Mouse (Mus musculus): ENCODE measurements around the gene Gm11011. TPM values are rescaled to one million over a fixed set of nuclear protein-coding genes. Genes with fewer than 3 reads are reported as not detected.
"Not testable (repeated sequence)": the region's sequence is repeated elsewhere in the genome, so short reads cannot be mapped to it uniquely, and the experiment has no call there.

The Gm11011 gene
- not detected in 2 replicates for polyA plus RNA-seq (2015; fragmentation: Nextera tagmentation; extraction: Ambion mirVana)

GRCm38 (mm10) chr2:169587645-169588044, at the start of gene Gm11011:
Gene Gm11011, minus strand, starts transcription at chr2:169587745.
- ATAC-seq (replicated peaks); H3K9me3 ChIP-seq: not testable (repeated sequence)

GRCm38 (mm10) chr2:169636414-169636813, 48.9 kb upstream of the Gm11011 start:
- no peak for ATAC-seq (replicated peaks)
- H3K27ac ChIP-seq, result no peak overlapping the region
- peaks cover 35% of the 10 kb centered on the region for H3K4me1 ChIP-seq
- 65% methylated on average over 4 of the region's 4 CpGs for WGBS
- H3K4me3 ChIP-seq, result peak overlapping the region; percentile 9; the same call in 1 of the 2 replicates
- no peak overlapping the region for H3K9ac ChIP-seq
- no peaks in the 10 kb centered on the region for H3K27me3 ChIP-seq (replicated peaks)
- H3K4me2 ChIP-seq, result peak overlapping the region; percentile 34
- H3K9me3 ChIP-seq, result no peaks in the 10 kb centered on the region
- no peaks in the 10 kb centered on the region for H3K36me3 ChIP-seq (replicated peaks)

More at GRCm38 (mm10) chr2:169587645-169588044, at the start of gene Gm11011:
- peaks cover 18% of the 10 kb centered on the region for H3K4me1 ChIP-seq
- H3K4me2 ChIP-seq; H3K9ac ChIP-seq; H3K27ac ChIP-seq; H3K4me3 ChIP-seq; H3K36me3 ChIP-seq (replicated peaks); H3K27me3 ChIP-seq (replicated peaks): not testable (repeated sequence)

GRCm38 (mm10) chr2:169635428-169635827, 47.9 kb upstream of the Gm11011 start:
- WGBS, result 48% methylated on average over 7 of the region's 7 CpGs
- Histone ChIP-seq H3K4me1 (peaks cover 33% of the 10 kb centered on the region), H3K36me3 (replicated peaks) (no peaks in the 10 kb centered on the region), H3K4me3 (peak overlapping the region; percentile 68), H3K9ac (0 out of 2 replicates have a peak overlapping the region, but pooled peaks have one; percentile 8), H3K4me2 (peak overlapping the region; percentile 97), H3K27me3 (replicated peaks) (no peaks in the 10 kb centered on the region), H3K27ac (0 out of 2 replicates have a peak overlapping the region, but pooled peaks have one; percentile 6), H3K9me3 (no peaks in the 10 kb centered on the region)
- no peak for ATAC-seq (replicated peaks)

- peak overlapping the region; percentile 67 for H3K9ac ChIP-seq
- no peak for ATAC-seq (replicated peaks)
- H3K9me3 ChIP-seq, result no peaks in the 10 kb centered on the region
- peaks cover 33% of the 10 kb centered on the region for H3K4me1 ChIP-seq
- H3K27me3 ChIP-seq (replicated peaks), result no peaks in the 10 kb centered on the region
- H3K4me2 ChIP-seq, result peak overlapping the region; percentile 97
- H3K36me3 ChIP-seq (replicated peaks), result no peaks in the 10 kb centered on the region
- no peak overlapping the region for H3K27ac ChIP-seq
- peak overlapping the region; percentile 68 for H3K4me3 ChIP-seq
- WGBS, result 49% methylated on average over 17 of the region's 17 CpGs
Measured at GRCm38 (mm10) chr2:169634619-169635382, 47.3 kb upstream of the Gm11011 start.

GRCm38 (mm10) chr2:169633491-169634289, 46.1 kb upstream of the Gm11011 start:
- H3K36me3 ChIP-seq (replicated peaks), result no peaks in the 10 kb centered on the region
- ATAC-seq (replicated peaks), result peak; percentile 46
- H3K4me3 ChIP-seq, result peak overlapping the region; percentile 68
- H3K27me3 ChIP-seq (replicated peaks), result no peaks in the 10 kb centered on the region
- peaks cover 33% of the 10 kb centered on the region for H3K4me1 ChIP-seq
- under 1% methylated on average over 35 of the region's 38 CpGs for WGBS
- H3K4me2 ChIP-seq, result peak overlapping the region; percentile 97
- H3K9me3 ChIP-seq, result no peaks in the 10 kb centered on the region
- peak overlapping the region; percentile 67 for H3K9ac ChIP-seq
- H3K27ac ChIP-seq, result peak overlapping the region; percentile 75

GRCm38 (mm10) chr2:169632338-169633151, 45.0 kb upstream of the Gm11011 start, which contains the start of gene Tshz2:
Gene Tshz2, plus strand, starts transcription at chr2:169633013.
- H3K4me3 ChIP-seq, result peak within 1 kb of the TSS; percentile 68
- peaks cover 29% of the 10 kb centered on the region for H3K4me1 ChIP-seq
- H3K4me2 ChIP-seq, result peak within 1 kb of the TSS; percentile 97
- peak within 1 kb of the TSS; percentile 75 for H3K27ac ChIP-seq
- H3K36me3 ChIP-seq (replicated peaks), result no peaks in the 10 kb centered on the region
- no peaks in the 10 kb centered on the region for H3K9me3 ChIP-seq
- H3K9ac ChIP-seq, result peak within 1 kb of the TSS; percentile 67
- ATAC-seq (replicated peaks), result peak; percentile 79
- 2% methylated on average over 21 of the region's 22 CpGs for WGBS
- H3K27me3 ChIP-seq (replicated peaks), result no peaks in the 10 kb centered on the region

GRCm38 (mm10) chr2:169630070-169630469, 42.5 kb upstream of the Gm11011 start:
- Histone ChIP-seq H3K27me3 (replicated peaks) (no peaks in the 10 kb centered on the region), H3K4me2 (no peak overlapping the region), H3K4me3 (no peak overlapping the region), H3K36me3 (replicated peaks) (no peaks in the 10 kb centered on the region), H3K9ac (no peak overlapping the region), H3K4me1 (peaks cover 17% of the 10 kb centered on the region), H3K27ac (no peak overlapping the region), H3K9me3 (no peaks in the 10 kb centered on the region)
- ATAC-seq (replicated peaks), result no peak
- 82% methylated on average over 3 of the region's 3 CpGs for WGBS

GRCm38 (mm10) chr2:169621201-169621710, 33.7 kb upstream of the Gm11011 start:
- ATAC-seq (replicated peaks), result no peak; the same call in 1 of the 2 replicates

GRCm38 (mm10) chr2:169615998-169616397, 28.5 kb upstream of the Gm11011 start:
- Histone ChIP-seq H3K4me1 (peaks cover 8% of the 10 kb centered on the region), H3K27me3 (replicated peaks) (no peaks in the 10 kb centered on the region), H3K9me3 (no peaks in the 10 kb centered on the region), H3K9ac (no peak overlapping the region), H3K36me3 (replicated peaks) (no peaks in the 10 kb centered on the region), H3K4me3 (no peak overlapping the region), H3K27ac (no peak overlapping the region), H3K4me2 (no peak overlapping the region)
- no peak for ATAC-seq (replicated peaks)
- 72% methylated on average over 6 of the region's 6 CpGs for WGBS

More at GRCm38 (mm10) chr2:169621201-169621710, 33.7 kb upstream of the Gm11011 start:
- Histone ChIP-seq H3K4me1 (peaks cover 9% of the 10 kb centered on the region), H3K27me3 (replicated peaks) (no peaks in the 10 kb centered on the region), H3K9ac (no peak overlapping the region), H3K36me3 (replicated peaks) (no peaks in the 10 kb centered on the region), H3K4me2 (peak overlapping the region; percentile 5; the same call in 1 of the 2 replicates), H3K4me3 (no peak overlapping the region), H3K9me3 (no peaks in the 10 kb centered on the region), H3K27ac (no peak overlapping the region)
- WGBS, result 44% methylated on average over 15 of the region's 15 CpGs

- Histone ChIP-seq H3K9me3 (no peaks in the 10 kb centered on the region), H3K27me3 (replicated peaks) (no peaks in the 10 kb centered on the region), H3K27ac (no peak overlapping the region), H3K36me3 (replicated peaks) (no peaks in the 10 kb centered on the region), H3K4me1 (peaks cover 6% of the 10 kb centered on the region), H3K4me3 (no peak overlapping the region), H3K4me2 (no peak overlapping the region), H3K9ac (no peak overlapping the region)
- no peak for ATAC-seq (replicated peaks)
- WGBS, result 55% methylated on average over 4 of the region's 4 CpGs
Measured at GRCm38 (mm10) chr2:169614683-169615082, 27.1 kb upstream of the Gm11011 start.

- H3K4me1 ChIP-seq, result peaks cover 6% of the 10 kb centered on the region
- H3K36me3 ChIP-seq (replicated peaks), result no peaks in the 10 kb centered on the region
- no peak overlapping the region for H3K4me2 ChIP-seq
- no peak for ATAC-seq (replicated peaks)
- no peak overlapping the region for H3K4me3 ChIP-seq
- no peaks in the 10 kb centered on the region for H3K9me3 ChIP-seq
- H3K27ac ChIP-seq, result no peak overlapping the region
- H3K27me3 ChIP-seq (replicated peaks), result no peaks in the 10 kb centered on the region
- WGBS, result 23% methylated on average over 7 of the region's 7 CpGs
- no peak overlapping the region for H3K9ac ChIP-seq
Measured at GRCm38 (mm10) chr2:169611557-169611956, 24.0 kb upstream of the Gm11011 start.

All from midbrain, embryonic 15.5 days (tissue).